Mouse (Mus musculus): ENCODE results near the gene Elovl5. TPM values are rescaled to one million over a fixed set of nuclear protein-coding genes. Genes with fewer than 3 reads are reported as not detected.

Elovl5 gene
- total RNA-seq (2023) = 10 to 100 TPM; 66.3 to 74.8 TPM

DNA sequence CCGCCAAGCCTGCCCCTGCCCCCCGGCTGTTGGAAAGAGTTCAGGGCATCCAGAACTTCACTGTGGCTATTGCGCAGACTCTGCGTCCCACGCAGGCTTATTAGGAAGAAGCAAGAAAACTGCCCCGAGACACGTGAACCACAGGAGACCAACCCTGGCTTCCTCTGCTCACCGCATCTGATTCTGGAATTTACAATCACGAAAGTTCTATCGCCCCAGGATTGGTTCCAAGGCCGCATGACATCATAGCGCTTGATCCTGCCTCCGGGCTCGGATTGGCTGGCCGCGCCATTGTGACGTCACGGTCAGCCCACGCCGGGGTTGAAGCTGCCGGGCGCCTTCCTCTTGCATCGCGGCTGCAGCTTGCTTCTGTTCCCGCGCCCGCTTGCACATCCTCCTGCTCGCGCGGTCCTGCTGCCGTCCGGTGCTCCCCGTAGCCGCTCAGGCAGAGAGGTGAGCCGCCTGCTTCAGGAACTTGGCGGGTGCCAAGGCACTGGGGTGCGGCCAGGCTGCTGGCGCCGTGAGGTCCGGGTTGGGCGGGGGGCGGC lies at the start of gene Elovl5:
TSS of gene Elovl5 (plus strand) at position 291 of the 548 bp plus-strand sequence.

Other genes with a start within 250 kb of the Elovl5 start
- 10 to 100 TPM; 34.4 to 36.0 TPM for gene Gclc, start 162.8 kb upstream of the Elovl5 start, total RNA-seq (2023)
- gene Gcm1, start 134.6 kb downstream of the Elovl5 start, total RNA-seq (2023) = not detected
- gene Fbxo9, start 191.7 kb downstream of the Elovl5 start, total RNA-seq (2023) = 10 to 100 TPM; 48.5 to 52.7 TPM
- gene Ick, start 191.8 kb downstream of the Elovl5 start, total RNA-seq (2023) = 1 to 10 TPM; 3.3 to 5.0 TPM

All from B cell, adult 67 days (primary cell).